Mouse (Mus musculus) kidney, adult 2 months (tissue): ENCODE data around the gene Cd5. TPM values are rescaled to one million over a fixed set of nuclear protein-coding genes. Genes with fewer than 3 reads are reported as not detected.

ENCODE experiments used
- DNase-seq: peaks from one replicate; pipeline ENCODE4 v3.0.0; 2021
- H3K27ac ChIP-seq: fragments of 200-500 bp; 2 replicates; pipeline ENCODE4 v1.5.1; 2012; ENCODE audit warnings: low read depth, low read length, control low read depth, inconsistent platforms; ENCODE audit not compliant: insufficient read depth
- H3K27me3 ChIP-seq: fragments of 200-500 bp; replicated peaks from 2 replicates; pipeline ENCODE4 v1.6.1; 2012; ENCODE audit warnings: mild to moderate bottlenecking, moderate library complexity, low read length, inconsistent platforms; ENCODE audit not compliant: control insufficient read depth, insufficient read depth
- H3K36me3 ChIP-seq: fragments of 200-500 bp; 2 replicates; pipeline ENCODE4 v1.6.1; 2012; ENCODE audit warnings: mild to moderate bottlenecking, moderate library complexity, low read length, inconsistent platforms; ENCODE audit not compliant: control insufficient read depth, insufficient read depth
- H3K4me1 ChIP-seq: fragments of 200-500 bp; 2 replicates; pipeline ENCODE4 v1.6.1; 2011; ENCODE audit warnings: low read length; ENCODE audit not compliant: control insufficient read depth, insufficient read depth
- H3K4me3 ChIP-seq: fragments of 200-500 bp; 2 replicates; pipeline ENCODE4 v1.5.1; 2011; ENCODE audit warnings: mild to moderate bottlenecking, low read depth, low read length, control low read depth; ENCODE audit not compliant: insufficient read depth
- CTCF ChIP-seq: fragments of 200-500 bp; conservative IDR thresholded peaks from 2 replicates; pipeline ENCODE4 v1.5.1; 2011; ENCODE audit warnings: low read depth, mild to moderate bottlenecking, control low read depth, low read length, moderate library complexity, mixed read lengths; ENCODE audit not compliant: insufficient read depth, insufficient read length
- POLR2A ChIP-seq: fragments of 200-500 bp; IDR thresholded peaks from one replicate; pipeline ENCODE4 v1.6.1; 2011; ENCODE audit warnings: low read depth, low read length, control low read depth
- WGBS: fragments of 180-500 bp; shearing (Covaris S2); methylation state at CpG from one replicate; pipeline ENCODE4 v1.1.7; 2018; 5-methylcytosine and 5-hydroxymethylcytosine counted together
- polyA plus RNA-seq: library from polyadenylated mRNA; depleted of rRNA; stranded (reverse); fragments of >200 nt; gene quantifications from 2 replicates; pipeline ENCODE4 v1.2.3, GENCODE M21; 2012

Cd5 gene
- polyA plus RNA-seq, 1 experiment = 3.3 TPM

GRCm38 (mm10) chr19:10701013-10701726 lies 37.6 kb downstream of the Cd5 start:
- H3K4me1 ChIP-seq = peaks cover 35% of the 10 kb centered on the region
- no peak for TF ChIP-seq CTCF
- TF ChIP-seq POLR2A = no peak
- H3K27ac ChIP-seq = no peak overlapping the region
- no peak overlapping the region for H3K4me3 ChIP-seq
- H3K36me3 ChIP-seq = no peaks in the 10 kb centered on the region
- 51% methylated on average over 6 of the region's 6 CpGs for WGBS
- H3K27me3 ChIP-seq = no peaks in the 10 kb centered on the region
- DNase-seq = peak; percentile 49

GRCm38 (mm10) chr19:10699851-10700250 lies 39.0 kb downstream of the Cd5 start:
- WGBS = 69% methylated on average over 9 of the region's 9 CpGs
- Histone ChIP-seq H3K4me3 (no peak overlapping the region), H3K4me1 (peaks cover 40% of the 10 kb centered on the region), H3K36me3 (no peaks in the 10 kb centered on the region), H3K27ac (no peak overlapping the region), H3K27me3 (no peaks in the 10 kb centered on the region)
- no peak for TF ChIP-seq CTCF
- TF ChIP-seq POLR2A = no peak
- DNase-seq = no peak

DNA sequence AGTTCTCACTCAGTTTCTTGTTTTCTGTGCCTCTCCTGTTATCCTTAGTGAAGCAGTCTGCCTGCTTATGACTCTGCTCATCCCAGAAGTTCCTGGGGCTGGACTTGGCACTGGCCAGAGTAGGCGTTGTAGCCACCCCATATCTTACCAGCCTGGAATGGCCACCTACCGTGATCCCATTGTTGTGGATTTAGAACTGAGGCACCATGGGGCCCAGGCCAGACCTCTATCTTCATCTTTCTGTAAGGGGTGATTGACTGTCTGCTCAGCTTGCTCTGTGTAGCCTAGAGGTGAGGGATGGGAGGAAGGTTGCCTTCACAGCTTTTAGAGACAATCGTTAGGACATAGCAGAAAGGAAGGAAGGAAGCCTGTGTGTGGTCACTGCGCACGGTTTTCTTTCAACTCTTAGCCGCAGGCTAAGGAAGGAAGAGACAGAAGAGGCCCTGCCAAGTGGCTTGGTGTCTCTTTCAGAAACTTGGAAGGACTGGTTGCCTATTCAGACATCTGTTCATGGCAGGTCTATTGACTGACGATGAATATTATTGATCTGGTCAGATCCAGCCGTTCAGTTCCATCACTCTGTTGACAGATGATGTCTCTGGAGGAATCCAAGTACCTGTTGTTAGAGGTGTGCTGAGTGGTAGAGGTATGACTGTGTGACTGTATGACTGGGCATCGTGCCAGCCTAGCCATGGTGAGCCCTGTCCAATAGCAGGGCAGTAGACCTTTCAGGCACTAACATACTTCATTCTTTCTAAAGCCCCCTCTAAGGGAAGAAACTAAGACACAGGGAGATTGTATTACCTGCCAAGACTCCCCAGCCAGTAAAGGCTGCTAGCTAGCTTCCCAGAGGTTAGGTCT lies 40.4 kb downstream of the Cd5 start:
- no peak for DNase-seq
- no peak for TF ChIP-seq POLR2A
- no peak for TF ChIP-seq CTCF
- Histone ChIP-seq H3K4me3 (no peak overlapping the region), H3K4me1 (peaks cover 45% of the 10 kb centered on the region), H3K27ac (no peak overlapping the region), H3K27me3 (no peaks in the 10 kb centered on the region), H3K36me3 (no peaks in the 10 kb centered on the region)
- 62% methylated on average over 9 of the region's 9 CpGs for WGBS

- Histone ChIP-seq H3K4me1 (peaks cover 53% of the 10 kb centered on the region), H3K4me3 (no peak overlapping the region), H3K27me3 (no peaks in the 10 kb centered on the region), H3K36me3 (no peaks in the 10 kb centered on the region), H3K27ac (no peak overlapping the region)
- no peak for DNase-seq
- no peak for TF ChIP-seq POLR2A
- no peak for TF ChIP-seq CTCF
- 61% methylated on average over 7 of the region's 7 CpGs for WGBS
Observed at GRCm38 (mm10) chr19:10695801-10696200, 43.0 kb downstream of the Cd5 start.

GRCm38 (mm10) chr19:10693926-10694682 lies 44.7 kb downstream of the Cd5 start:
- Histone ChIP-seq H3K4me3 (no peak overlapping the region), H3K36me3 (no peaks in the 10 kb centered on the region), H3K27ac (peak overlapping the region; percentile 51; the same call in 1 of the 2 replicates), H3K4me1 (peaks cover 53% of the 10 kb centered on the region), H3K27me3 (no peaks in the 10 kb centered on the region)
- WGBS = 56% methylated on average over 10 of the region's 10 CpGs
- peak; percentile 79 for DNase-seq
- TF ChIP-seq POLR2A (no peak), CTCF (no peak)

GRCm38 (mm10) chr19:10692361-10692760 lies 46.4 kb downstream of the Cd5 start:
- H3K27ac ChIP-seq = peak overlapping the region; percentile 93
- DNase-seq = peak; percentile 82
- TF ChIP-seq POLR2A (no peak), CTCF (no peak)
- WGBS = 69% methylated on average over 4 of the region's 4 CpGs
- H3K4me1 ChIP-seq = peaks cover 45% of the 10 kb centered on the region
- no peaks in the 10 kb centered on the region for H3K36me3 ChIP-seq
- H3K4me3 ChIP-seq = no peak overlapping the region
- H3K27me3 ChIP-seq = no peaks in the 10 kb centered on the region

DNA sequence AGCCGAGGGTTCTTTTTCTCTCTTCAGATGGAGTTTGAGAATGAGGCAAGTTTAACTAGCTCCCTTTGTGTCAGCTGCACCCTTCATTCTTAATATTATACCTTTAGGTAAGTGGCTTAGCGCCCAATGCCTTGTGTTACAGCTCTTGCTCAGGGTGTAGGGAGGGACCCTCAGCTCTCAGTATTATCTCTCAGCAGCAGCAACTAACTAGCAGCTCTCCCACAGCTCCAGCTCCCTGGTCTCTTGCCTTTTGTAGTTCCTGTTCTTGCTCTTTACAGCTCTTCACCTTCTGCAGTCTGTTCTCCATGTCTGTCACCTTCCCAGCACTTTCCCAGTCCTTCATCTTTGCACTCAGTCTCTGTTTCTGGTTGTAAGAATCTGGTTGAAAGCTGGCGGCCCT lies 47.1 kb downstream of the Cd5 start:
- H3K4me3 ChIP-seq = no peak overlapping the region
- DNase-seq = no peak
- TF ChIP-seq POLR2A (no peak), CTCF (no peak)
- peaks cover 45% of the 10 kb centered on the region for H3K4me1 ChIP-seq
- 68% methylated on average over 3 of the region's 3 CpGs for WGBS
- H3K27me3 ChIP-seq = no peaks in the 10 kb centered on the region
- H3K27ac ChIP-seq = peak overlapping the region; percentile 93
- no peaks in the 10 kb centered on the region for H3K36me3 ChIP-seq
